Mouse (Mus musculus): ENCODE measurements around the gene Vill.

Gene Vill

DNA sequence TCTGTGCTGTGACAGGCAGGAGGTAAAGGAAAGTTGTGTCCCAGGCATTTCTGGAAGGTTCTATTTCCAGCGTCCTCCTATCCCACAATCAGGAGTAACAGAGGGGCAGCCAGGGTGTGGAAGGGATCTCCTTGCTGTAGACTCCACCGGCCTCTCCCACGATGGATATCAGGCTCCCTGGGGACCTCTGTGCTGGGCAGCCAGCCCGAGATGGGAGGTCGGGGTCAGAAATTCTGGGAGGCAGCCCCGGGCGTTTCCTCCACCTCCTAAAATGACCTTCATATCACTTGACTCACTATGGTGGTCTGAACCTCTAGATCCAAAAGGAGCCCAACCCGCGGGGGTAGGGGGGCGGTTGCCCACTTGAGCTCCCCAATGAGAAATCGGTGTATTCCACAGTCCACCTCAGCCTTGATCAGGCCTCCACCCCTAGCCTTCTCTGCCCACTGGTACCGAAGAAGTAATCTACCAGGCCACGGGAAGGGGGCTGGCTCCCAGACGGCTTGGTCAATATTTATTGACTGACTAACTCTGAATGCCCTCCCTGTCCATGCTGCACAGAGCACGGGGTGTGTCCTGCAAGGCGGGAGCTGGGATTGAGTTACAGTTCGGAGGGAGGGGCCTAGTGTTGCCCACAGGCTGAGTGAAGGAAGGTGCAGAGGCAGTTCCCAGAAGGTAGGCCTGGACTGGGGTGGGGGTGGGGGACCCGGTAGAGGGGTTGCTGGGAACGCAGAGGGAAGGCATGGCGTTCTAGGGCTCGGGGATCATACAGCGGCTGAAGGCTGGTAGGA lies at the start of gene Vill:
Vill (plus strand) TSS at position 625 of the 791 bp plus-strand sequence.
- no peak for DNase-seq (ENCODE audit: low spot score in 2 of 2)

DNA sequence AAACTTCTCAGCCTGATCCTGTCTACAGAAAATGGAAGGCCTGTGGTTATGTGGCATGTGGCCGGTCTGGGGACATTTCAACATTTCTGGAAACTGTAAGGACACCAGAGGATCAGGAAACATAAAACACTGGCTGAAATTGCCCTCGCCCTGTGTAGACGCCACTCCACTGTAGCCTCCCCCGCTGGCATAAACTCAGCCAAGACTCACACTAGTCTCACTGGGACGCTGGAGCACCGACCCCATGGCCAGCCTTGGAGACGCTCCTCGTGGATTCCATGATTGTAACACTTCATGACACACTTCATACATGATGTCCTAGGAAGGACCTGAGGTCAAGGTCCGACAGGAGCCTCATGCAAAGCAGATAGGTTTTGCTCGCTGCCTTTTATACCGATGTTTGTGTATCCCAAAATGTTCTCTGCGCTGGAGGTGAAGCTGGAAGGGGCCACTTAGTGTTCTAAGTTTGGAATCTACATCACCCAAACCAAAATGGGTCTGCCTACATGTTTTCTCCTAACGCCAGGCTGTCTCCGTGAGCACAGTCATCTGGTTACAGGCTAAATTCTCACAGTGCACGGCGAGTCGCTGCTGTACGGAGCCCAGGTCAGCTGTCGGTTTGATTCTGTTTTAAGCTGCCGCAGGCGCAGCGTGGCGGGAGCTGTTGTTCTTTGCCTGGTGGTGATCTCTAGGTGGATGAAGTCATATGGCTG lies 48.4 kb upstream of the Vill start:
- no peak for DNase-seq (ENCODE audit: low spot score in 2 of 2)

DNA sequence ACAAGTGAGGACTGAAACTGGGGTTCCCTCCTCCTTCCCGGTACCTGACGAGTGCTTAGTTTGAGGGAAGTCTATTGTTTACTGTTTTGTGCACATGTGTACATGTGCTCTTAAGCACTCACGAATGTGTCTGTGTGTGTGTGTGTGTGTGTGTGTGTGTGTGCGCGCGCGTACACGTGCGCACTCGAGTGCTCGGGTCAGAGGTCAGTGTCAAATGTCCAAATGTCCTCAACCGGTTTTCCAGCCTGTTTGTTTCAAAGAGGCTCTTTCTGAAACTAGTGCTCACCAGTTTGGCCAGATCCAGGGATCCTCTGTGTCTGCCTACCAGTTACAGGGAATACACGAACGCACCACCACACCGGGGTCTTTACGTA lies 47.9 kb upstream of the Vill start:
- no peak for DNase-seq (ENCODE audit: low spot score in 2 of 2)

DNA sequence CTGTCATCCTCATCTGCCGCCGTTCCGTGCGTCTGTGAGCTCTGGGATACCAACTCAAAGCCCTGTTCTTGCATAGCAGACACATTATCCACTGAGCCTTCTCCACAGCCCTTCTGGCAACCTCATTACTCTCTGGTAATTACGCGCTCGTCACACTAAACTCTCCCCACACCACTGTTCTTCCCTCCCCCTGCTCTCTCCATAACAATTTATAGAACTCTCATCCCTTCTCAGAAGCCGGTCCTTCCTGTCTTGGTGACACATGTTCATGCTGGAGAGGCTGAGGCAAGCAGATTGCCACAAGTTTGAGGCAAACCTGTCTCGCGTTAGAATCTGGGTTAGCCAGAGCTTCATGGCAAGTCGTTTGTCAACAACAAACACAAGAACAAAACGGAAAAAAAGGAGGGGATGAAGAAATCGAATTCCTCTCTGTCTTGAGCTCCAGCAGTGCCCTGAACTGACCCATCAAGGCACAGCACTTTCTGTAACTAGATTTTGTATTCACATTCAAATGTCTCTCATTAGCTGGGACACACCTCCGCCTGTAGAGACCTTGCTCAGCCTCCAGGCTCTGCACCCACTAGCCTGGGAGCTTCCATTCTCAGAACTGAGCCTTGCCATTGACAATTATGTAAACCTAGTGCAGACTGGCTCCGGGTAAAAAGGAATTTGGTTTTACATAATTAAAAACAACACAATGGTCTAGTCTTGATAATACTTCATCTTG lies 47.1 kb upstream of the Vill start:
- DNase-seq (ENCODE audit: low spot score in 2 of 2) = no peak

DNA sequence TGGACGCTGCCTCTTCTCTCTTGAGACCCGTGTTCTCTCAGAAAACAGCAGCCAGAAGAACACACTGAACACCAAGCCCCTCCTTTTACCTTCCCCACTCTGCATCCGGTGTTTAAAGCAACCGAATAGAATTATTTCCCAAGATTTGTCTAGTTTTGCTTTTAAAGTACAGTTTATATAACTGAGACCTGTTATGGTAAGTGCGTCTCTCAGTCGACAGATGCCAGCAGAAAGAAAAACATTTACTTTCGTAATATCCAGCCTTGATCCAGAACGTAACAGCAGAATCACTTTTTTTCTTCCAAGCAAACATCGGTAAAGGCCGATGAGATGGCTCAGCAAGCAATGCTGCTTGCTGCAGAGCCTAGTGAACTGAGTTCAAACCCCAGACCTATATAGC lies 45.3 kb upstream of the Vill start:
- DNase-seq (ENCODE audit: low spot score in 2 of 2) = no peak

DNA sequence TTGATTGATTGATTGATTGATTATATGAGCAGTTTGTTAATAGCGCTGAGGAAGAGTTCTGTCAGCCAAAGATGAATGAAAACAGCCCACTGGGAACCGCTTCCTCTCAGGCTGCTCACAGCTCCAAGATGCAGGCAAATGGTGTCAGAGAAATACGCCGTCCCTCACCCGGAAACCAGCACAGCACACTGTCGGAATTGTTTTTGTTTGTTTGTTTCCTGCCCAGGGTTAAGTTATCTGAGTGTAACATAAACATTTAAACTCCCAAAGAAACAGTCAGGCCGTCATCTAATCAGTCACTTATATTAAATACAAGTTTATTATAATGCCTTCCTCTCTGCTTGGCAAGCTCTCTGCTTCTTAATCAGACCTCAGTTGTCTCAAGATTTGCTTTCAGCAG lies 43.7 kb upstream of the Vill start:
- DNase-seq (ENCODE audit: low spot score in 2 of 2) = no peak

DNA sequence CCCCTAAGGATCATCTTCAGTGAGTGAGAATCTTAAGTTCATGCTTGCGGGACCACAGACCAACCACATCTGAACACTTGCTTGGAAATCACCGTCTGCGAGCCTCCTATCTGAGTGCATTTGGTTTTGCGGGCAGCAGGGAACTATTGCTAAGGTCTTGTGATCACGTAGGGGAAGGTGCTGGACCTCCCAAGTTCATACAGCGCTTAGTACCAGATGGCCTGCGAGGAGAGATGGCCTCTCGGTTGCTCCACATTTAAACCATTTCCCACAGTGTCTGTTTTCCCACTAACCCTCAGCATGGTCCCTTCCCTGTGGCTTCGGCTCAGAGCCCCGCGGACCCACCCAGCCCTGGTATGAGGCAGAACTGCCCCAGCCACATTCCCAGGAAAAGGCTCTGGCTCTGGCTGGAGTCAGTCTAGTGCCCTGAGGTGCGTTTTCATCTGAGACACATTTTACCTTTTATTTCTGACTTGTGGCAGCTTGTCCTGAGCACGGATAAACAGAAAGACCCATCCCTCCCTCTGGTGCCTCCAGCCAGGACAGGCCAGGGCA lies 42.3 kb upstream of the Vill start:
- DNase-seq (ENCODE audit: low spot score in 2 of 2) = no peak

DNA sequence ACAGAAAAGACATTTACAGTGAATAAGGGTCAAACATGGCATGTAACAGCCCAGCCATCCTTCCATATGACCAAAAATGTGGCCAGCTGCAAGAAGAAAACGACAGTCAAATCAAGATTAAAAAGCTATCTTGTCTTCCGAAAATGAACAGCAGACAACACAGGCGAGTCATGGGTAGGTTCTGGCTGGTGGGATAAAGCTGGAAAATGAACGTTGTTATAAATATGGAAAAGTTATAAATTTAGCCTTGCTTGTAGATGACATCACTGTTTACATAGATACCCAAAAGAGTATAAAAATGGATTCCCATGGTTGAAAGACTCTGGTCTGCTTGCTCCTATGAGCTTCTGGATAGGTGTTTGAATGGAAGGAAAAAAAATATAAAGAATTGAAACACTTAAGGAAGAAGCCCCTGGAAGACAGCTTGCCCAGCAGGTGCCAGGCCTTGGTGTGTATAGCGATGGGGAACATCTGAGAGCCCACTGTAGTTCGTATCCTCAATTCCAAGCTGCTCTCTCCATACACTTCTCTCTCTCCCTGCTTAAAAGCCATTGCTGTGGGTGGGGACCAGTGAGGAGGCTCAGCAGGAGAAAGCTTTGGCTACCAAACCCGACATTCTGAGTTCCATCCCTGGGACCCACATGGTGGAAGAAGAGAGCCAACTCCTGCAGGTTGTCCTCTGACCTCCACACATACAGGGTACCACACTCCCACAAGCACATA lies 35.6 kb upstream of the Vill start:
- no peak for DNase-seq (ENCODE audit: low spot score in 2 of 2)

DNA sequence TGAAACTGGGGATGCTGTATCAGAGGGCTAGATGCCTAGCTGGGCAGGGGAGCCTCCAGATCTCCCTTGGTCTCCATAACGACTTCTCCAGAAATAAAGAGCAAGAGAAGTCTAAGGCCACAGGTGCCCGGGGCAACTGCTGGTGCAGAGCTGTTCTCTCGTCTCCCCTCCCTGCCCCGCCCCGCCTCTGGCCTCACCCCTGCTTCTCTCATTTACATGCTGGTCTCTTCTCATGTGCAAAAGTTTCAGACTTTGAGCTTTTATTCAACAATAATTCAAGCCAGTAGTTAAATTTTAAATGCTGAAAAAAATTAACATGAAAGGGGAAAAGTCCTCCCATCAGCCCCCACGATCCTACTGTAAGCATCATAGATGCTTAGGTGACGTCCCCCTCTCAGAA lies 30.8 kb upstream of the Vill start:
- no peak for DNase-seq (ENCODE audit: low spot score in 2 of 2)

DNA sequence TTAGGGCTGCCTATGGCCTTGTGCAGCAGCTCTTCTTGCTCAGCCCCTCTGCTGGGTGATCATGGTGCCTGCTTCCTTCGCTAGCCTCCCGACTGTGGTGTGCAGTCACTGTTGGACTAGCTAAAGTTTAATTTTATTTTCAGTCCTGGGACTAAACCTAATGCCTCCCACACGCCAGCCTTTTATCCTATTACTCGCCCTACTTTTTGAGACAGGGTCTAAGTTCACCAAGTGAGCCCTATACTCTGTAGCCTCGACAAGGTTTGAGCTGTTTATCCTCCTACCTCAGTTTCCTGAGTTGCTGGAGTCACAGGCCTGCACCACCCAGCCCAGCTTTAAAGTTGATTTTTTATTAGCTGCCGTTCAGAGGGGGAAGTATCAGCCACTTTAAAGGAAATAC lies 27.3 kb upstream of the Vill start:
- DNase-seq (ENCODE audit: low spot score in 2 of 2) = no peak

DNA sequence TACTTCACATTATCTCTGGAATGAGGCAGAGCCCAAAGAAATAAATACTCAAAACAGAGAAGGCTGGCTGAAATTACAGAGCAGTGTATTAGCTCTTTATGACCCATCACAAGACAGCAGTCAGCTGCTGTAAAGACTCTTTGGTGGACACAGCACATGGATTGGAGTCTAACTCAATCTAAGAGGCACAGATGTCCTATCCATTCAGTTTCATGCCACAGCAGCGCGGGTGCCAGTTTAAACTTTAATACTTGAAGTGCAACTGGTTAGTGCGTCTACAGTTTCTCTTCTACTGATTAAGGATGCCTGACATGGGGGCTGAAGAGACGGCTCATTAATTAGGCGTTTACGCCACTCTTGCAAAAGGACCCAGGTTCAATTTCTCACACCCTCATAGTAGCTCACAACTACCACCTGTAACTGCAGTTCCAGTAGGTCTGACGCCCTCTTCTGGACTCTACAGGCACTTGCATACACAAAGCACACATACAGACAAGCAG lies 26.7 kb upstream of the Vill start:
- DNase-seq (ENCODE audit: low spot score in 2 of 2) = no peak

DNA sequence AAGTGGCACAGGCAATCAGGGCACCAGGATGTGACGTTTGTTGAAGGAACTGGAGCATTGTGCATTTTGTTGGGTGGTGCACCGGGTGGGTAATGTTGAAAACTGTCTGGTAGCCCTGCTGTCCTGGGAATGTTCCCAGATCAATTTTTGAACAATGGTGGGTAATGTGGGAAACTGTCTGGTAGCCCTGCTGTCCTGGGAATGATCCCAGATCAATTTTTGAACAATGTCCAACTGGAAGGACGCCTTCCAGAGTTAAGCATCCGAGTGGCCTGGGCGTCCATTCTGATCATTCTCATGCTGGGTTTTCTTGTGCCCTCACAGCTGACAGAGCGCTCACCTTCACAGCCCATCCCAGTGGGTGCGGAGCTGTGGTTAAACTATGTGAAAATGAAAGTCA lies 25.2 kb upstream of the Vill start:
- no peak for DNase-seq (ENCODE audit: low spot score in 2 of 2)

DNA sequence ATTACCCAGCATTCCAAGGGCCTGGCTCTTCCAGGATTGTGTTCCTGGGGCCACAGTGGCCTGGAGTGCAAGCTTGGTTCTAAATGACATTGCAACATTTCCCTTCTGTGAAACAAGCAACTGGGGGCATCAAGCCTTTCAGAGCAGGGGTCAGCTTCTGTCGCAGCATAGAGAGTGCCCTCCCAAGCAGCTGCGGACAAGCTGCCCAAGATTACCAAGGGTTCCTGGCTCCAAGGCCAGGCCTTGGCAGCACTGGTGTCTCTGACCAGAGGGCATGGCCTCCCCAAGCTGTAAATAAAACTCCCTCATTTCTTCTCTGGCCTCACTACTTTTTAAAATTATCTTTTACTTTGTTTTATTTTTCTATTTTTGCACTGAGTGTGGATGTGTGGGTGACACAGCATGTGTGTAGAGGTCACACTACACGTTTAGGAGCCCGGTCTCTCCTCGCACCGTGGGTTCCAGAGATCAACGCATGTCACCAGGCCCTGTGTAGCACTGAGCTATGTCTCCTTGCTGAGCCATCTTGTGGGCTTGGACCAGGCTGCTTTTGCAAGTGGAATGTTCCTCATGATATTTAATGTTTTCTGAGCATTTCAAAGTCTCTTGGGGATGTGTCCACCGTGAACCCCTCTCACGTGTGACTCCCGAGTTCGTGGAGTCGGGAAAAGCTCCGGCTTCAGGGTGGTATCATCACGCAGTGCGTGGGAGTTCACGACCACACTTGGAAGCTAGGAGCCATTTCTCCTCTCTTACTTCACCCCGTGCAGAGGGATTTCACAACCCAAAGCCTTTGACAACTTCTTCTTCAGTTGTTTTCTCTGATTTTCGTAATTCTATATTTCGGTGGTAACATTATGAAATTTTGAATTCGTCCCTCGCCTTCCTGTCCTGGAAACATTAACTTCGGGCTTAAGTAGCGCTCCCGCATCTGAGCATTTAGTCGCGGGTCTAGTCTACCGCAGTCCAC lies 24.1 kb upstream of the Vill start:
- no peak for DNase-seq (ENCODE audit: low spot score in 2 of 2)

DNA sequence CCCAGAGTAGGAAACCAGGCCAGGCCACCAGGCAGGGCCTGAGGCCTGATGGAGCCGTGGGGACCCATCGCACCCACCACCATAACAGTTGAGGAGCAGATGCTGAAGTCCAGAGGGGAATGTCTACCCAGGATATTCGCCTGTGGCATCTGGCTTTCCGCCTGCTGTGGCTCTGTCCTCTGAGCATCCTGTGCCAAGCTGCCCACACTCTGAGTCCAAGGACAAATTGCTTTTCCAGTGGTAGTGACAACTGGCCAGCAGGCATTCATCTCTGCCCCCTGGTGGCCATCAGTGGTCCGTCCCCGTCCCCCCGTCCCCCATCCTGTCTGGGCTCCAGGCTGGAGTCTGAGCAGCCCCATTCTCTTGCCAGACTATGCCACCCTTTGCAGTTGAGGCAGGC lies 23.0 kb upstream of the Vill start:
- peak; percentile 30 to 79 for DNase-seq (ENCODE audit: low spot score in 2 of 2)

DNA sequence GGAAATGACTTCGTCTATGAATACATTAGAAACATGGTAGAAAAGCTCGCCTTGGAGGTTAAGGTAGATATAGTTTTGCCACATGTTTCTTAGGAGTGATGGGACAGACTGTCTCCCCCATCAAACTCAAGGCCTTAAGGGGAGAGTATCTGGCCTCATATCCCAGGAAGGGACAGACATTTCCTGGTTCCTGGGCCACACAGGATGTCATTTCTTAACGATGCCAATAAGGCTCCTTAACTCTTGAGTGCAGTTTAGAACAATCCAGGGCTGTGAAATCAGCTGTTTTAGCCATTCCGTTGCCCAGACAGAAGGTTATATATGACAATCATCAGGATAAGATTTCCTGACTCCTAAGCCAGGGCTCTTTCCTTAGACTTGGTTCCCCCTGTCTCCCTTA lies 21.5 kb upstream of the Vill start:
- DNase-seq (ENCODE audit: low spot score in 2 of 2) = no peak

DNA sequence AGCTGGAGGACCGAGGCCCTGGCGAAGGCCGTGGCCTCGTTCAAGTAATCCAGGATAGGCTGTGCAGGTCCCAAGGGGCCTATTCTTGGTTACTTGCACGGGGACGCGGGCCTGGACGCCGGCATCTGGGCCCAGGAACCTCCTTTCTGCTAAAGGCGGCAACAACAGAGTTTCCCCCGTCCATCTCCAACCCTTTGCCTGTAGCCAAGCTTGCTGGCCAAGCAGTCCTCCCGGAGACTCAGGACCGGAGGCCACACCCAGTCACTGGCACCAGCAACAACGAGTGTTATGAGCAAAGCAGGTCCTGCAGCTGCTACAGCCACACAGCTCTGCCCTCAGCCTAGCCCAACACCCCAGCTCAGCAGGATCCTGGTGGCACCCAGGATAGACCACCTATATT lies 20.8 kb upstream of the Vill start:
- DNase-seq (ENCODE audit: low spot score in 2 of 2) = no peak

DNA sequence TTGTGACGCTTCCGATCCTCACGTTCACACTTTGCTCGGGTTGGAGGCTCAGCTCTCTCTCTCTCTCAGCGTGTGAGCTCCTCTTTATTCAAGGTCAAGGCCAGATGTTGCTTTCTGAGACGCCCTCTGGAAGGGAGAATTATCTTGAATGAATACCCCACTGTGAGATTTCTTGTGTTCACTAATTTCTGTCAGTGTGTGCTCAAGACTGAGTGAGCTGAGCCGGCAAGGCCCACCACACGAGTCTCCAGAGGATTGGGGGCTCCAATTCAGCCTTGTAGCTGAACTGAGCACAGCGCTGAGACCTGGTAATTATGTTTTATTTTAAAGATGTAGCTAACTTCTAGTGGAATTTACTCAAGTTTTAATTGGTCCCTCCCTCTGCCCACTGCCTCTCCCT lies 20.0 kb upstream of the Vill start:
- no peak for DNase-seq (ENCODE audit: low spot score in 2 of 2)

DNA sequence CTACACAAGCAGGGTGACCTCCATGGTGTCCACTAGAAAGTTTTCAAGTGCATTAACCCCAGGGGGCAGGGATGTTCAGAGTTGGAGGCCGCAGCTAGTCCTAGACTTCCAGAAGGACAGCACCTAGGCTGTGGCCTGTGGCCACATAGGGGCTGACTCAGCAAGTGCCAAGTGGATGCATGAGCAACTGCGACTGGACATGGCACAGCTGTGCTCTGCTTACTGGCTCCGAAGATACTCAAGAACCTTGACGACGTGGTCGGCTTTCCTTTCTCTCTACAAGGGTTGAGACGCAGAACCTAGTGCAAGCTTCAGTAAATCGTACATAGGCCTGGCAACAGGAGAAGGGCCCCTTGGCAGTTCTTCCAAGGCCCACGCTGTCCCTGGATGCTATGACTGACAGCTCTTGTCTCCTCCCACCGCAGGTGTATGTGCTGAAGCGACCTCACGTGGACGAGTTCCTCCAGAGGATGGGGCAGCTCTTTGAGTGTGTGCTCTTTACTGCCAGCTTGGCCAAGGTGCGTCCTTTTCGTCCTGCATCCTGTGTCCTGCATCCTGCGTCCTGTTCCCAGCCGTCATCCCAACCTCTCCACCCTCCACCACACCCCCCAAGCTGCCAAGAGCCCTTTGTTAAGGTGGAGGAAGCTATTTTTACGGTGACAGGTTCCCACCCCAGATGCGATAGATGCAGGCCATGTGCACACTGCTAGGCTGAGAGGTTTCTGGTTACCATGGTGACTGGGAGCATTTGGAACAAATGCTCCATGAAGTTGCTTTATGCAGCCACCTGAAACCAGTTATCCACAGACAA lies 19.3 kb upstream of the Vill start:
- DNase-seq (ENCODE audit: low spot score in 2 of 2) = no peak

DNA sequence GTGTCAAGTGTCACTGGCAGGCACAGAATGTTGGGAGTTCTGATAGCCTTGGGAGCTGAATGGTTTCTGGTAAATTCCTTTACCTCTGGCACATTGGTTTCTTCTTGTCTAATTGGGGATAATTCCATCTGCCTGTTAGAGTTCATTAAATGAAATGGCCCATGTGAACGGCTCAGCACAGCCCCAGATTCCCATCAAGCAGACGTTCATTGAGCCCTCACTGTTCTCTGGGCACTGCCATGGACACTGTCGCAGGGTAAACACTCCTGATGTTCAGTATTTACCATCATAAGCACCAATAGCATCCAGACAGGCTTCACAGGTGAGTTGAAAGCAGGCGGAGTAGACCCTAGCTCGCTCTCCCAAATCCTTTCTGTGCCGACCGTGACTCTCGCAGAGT lies 18.5 kb upstream of the Vill start:
- no peak for DNase-seq (ENCODE audit: low spot score in 2 of 2)
